Mouse (Mus musculus): ENCODE results near the gene Sec61g. TPM values are rescaled to one million over a fixed set of nuclear protein-coding genes. Genes with fewer than 3 reads are reported as not detected.

The Sec61g gene
- polyA plus RNA-seq (2014; fragmentation: Nextera tagmentation; extraction: Ambion mirVana): 43.1 and 47.3 TPM in 2 replicates

- peak within 1 kb of the TSS; percentile 76 for H3K9ac ChIP-seq (ENCODE audit: low read depth, low read length)
- no peaks in the 10 kb centered on the region for H3K9me3 ChIP-seq (ENCODE audit: control insufficient read depth, low read length)
- peaks cover 6% of the 10 kb centered on the region; the same call in 1 of the 2 replicates for H3K36me3 ChIP-seq (ENCODE audit: control insufficient read depth, insufficient read depth, low read length)
- H3K4me1 ChIP-seq (replicated peaks; ENCODE audit: control insufficient read depth, insufficient read depth, low read length): no peaks in the 10 kb centered on the region; the same call in 1 of the 2 replicates
- peak; percentile 99 for ATAC-seq (ENCODE audit: low FRiP score)
- peak within 1 kb of the TSS; percentile 82 for H3K27ac ChIP-seq (ENCODE audit: low read depth, low read length)
- peak within 1 kb of the TSS; percentile 73 for H3K4me2 ChIP-seq (replicated peaks; ENCODE audit: low read depth, low read length)
- under 1% methylated on average over 35 of the region's 35 CpGs for WGBS
- peak; percentile 94 for DNase-seq (ENCODE audit: low spot score)
- H3K27me3 ChIP-seq (ENCODE audit: control insufficient read depth, insufficient read depth, low read length): no peaks in the 10 kb centered on the region
- H3K4me3 ChIP-seq (ENCODE audit: low read depth, low read length): peak within 1 kb of the TSS; percentile 66
Observed at GRCm38 (mm10) chr11:16508052-16508654, at the start of gene Sec61g. TSS of gene Sec61g (minus strand) at chr11:16508484.

DNA sequence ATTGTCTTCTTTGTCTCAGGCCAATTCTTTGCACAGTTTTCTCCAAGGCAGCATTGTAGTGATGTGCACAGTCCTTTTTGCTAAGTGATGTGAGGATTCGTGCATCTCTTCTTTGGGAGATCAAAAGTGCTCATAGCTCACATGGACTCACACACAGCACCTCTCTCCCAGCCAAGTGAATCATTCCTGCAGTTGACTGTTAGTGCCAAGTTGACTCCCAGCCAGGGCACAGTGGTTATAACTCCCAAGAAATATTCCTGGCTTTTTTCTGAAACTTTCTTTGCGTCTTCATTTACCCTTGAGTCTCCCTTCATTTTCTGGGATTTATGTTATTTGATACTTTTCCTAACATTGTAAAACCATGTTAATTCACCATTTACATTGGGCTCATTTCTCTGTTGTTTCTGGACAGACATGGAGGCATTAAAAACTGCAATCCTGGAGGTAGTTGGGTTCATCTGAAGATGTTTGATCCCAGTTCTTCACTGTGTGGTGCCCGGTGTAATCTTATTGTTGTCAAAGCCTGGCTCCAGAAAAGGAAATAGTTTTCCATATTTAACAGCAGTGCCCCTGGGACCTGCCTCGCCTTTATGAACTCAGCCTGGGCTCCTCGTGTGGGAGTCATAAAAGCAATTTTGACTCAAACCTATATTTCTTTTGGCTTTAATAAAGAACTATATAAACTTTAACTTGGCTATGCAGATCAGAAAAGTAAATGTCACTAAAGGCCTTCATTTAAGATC, 38.3 kb upstream of the Sec61g start:
- no peaks in the 10 kb centered on the region for H3K4me1 ChIP-seq (replicated peaks; ENCODE audit: control insufficient read depth, insufficient read depth, low read length)
- no peak overlapping the region for H3K27ac ChIP-seq (ENCODE audit: low read depth, low read length)
- H3K36me3 ChIP-seq (ENCODE audit: control insufficient read depth, insufficient read depth, low read length): no peaks in the 10 kb centered on the region
- DNase-seq (ENCODE audit: low spot score) (no peak), ATAC-seq (ENCODE audit: low FRiP score) (no peak)
- WGBS: 78% methylated on average over 5 of the region's 5 CpGs
- no peak overlapping the region for H3K9ac ChIP-seq (ENCODE audit: low read depth, low read length)
- no peak overlapping the region for H3K4me3 ChIP-seq (ENCODE audit: low read depth, low read length)
- H3K9me3 ChIP-seq (ENCODE audit: control insufficient read depth, low read length): no peaks in the 10 kb centered on the region
- no peaks in the 10 kb centered on the region for H3K27me3 ChIP-seq (ENCODE audit: control insufficient read depth, insufficient read depth, low read length)
- no peak overlapping the region for H3K4me2 ChIP-seq (replicated peaks; ENCODE audit: low read depth, low read length)

GRCm38 (mm10) chr11:16537379-16537778, 29.1 kb upstream of the Sec61g start:
- 63% methylated on average over 1 of the region's 1 CpGs for WGBS
- Histone ChIP-seq H3K4me1 (replicated peaks; ENCODE audit: control insufficient read depth, insufficient read depth, low read length) (no peaks in the 10 kb centered on the region), H3K27ac (ENCODE audit: low read depth, low read length) (no peak overlapping the region), H3K4me3 (ENCODE audit: low read depth, low read length) (no peak overlapping the region), H3K36me3 (ENCODE audit: control insufficient read depth, insufficient read depth, low read length) (no peaks in the 10 kb centered on the region), H3K4me2 (replicated peaks; ENCODE audit: low read depth, low read length) (no peak overlapping the region), H3K9me3 (ENCODE audit: control insufficient read depth, low read length) (no peaks in the 10 kb centered on the region), H3K27me3 (ENCODE audit: control insufficient read depth, insufficient read depth, low read length) (no peaks in the 10 kb centered on the region), H3K9ac (ENCODE audit: low read depth, low read length) (no peak overlapping the region)
- DNase-seq (ENCODE audit: low spot score) (no peak), ATAC-seq (ENCODE audit: low FRiP score) (no peak)

- H3K9ac ChIP-seq (ENCODE audit: low read depth, low read length): no peak overlapping the region
- no peaks in the 10 kb centered on the region for H3K4me1 ChIP-seq (replicated peaks; ENCODE audit: control insufficient read depth, insufficient read depth, low read length)
- H3K27me3 ChIP-seq (ENCODE audit: control insufficient read depth, insufficient read depth, low read length): no peaks in the 10 kb centered on the region
- H3K4me2 ChIP-seq (replicated peaks; ENCODE audit: low read depth, low read length): no peak overlapping the region
- H3K27ac ChIP-seq (ENCODE audit: low read depth, low read length): no peak overlapping the region
- no peak overlapping the region for H3K4me3 ChIP-seq (ENCODE audit: low read depth, low read length)
- 76% methylated on average over 5 of the region's 5 CpGs for WGBS
- no peaks in the 10 kb centered on the region for H3K9me3 ChIP-seq (ENCODE audit: control insufficient read depth, low read length)
- ATAC-seq (ENCODE audit: low FRiP score) (no peak), DNase-seq (ENCODE audit: low spot score) (no peak)
- H3K36me3 ChIP-seq (ENCODE audit: control insufficient read depth, insufficient read depth, low read length): no peaks in the 10 kb centered on the region
Observed at GRCm38 (mm10) chr11:16534582-16535553, 26.6 kb upstream of the Sec61g start.

DNA sequence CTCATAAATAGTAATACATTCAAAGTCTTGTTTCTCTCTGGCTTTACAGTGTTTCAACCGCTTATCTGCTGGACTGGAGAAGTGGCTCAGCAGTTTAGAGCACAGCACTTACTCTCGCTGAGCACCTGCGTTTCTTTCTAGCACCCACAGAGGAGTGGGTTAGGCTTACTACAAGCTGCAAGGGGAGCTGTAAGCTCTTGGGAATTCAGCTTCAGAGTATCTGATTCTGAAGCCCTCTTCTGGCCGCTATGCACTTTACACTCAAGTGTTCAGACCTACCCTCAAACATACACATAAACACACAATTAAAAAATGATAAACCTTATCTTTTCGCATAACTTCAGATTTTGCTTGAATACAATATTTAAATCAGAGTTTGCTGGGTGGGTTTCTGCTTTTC, 24.6 kb upstream of the Sec61g start:
- H3K36me3 ChIP-seq (ENCODE audit: control insufficient read depth, insufficient read depth, low read length): no peaks in the 10 kb centered on the region
- 28% methylated on average over 5 of the region's 5 CpGs for WGBS
- no peaks in the 10 kb centered on the region for H3K27me3 ChIP-seq (ENCODE audit: control insufficient read depth, insufficient read depth, low read length)
- H3K4me1 ChIP-seq (replicated peaks; ENCODE audit: control insufficient read depth, insufficient read depth, low read length): no peaks in the 10 kb centered on the region
- H3K9me3 ChIP-seq (ENCODE audit: control insufficient read depth, low read length): no peaks in the 10 kb centered on the region
- peak; percentile 23 for DNase-seq (ENCODE audit: low spot score)
- H3K4me3 ChIP-seq (ENCODE audit: low read depth, low read length): no peak overlapping the region
- H3K4me2 ChIP-seq (replicated peaks; ENCODE audit: low read depth, low read length): no peak overlapping the region
- no peak; the same call in 1 of the 2 replicates for ATAC-seq (ENCODE audit: low FRiP score)
- H3K9ac ChIP-seq (ENCODE audit: low read depth, low read length): no peak overlapping the region
- H3K27ac ChIP-seq (ENCODE audit: low read depth, low read length): no peak overlapping the region

- no peak for ATAC-seq (ENCODE audit: low FRiP score)
Observed at GRCm38 (mm10) chr11:16528909-16529308, 20.6 kb upstream of the Sec61g start.

GRCm38 (mm10) chr11:16528391-16528790, 20.1 kb upstream of the Sec61g start:
- Histone ChIP-seq H3K27ac (ENCODE audit: low read depth, low read length) (no peak overlapping the region), H3K4me3 (ENCODE audit: low read depth, low read length) (no peak overlapping the region), H3K9ac (ENCODE audit: low read depth, low read length) (no peak overlapping the region), H3K4me1 (replicated peaks; ENCODE audit: control insufficient read depth, insufficient read depth, low read length) (no peaks in the 10 kb centered on the region), H3K9me3 (ENCODE audit: control insufficient read depth, low read length) (no peaks in the 10 kb centered on the region), H3K36me3 (ENCODE audit: control insufficient read depth, insufficient read depth, low read length) (no peaks in the 10 kb centered on the region), H3K27me3 (ENCODE audit: control insufficient read depth, insufficient read depth, low read length) (no peaks in the 10 kb centered on the region), H3K4me2 (replicated peaks; ENCODE audit: low read depth, low read length) (no peak overlapping the region)
- ATAC-seq (ENCODE audit: low FRiP score): no peak
- DNase-seq (ENCODE audit: low spot score): no peak
- WGBS: 89% methylated on average over 5 of the region's 5 CpGs

More at GRCm38 (mm10) chr11:16528909-16529308, 20.6 kb upstream of the Sec61g start:
- Histone ChIP-seq H3K9me3 (ENCODE audit: control insufficient read depth, low read length) (no peaks in the 10 kb centered on the region), H3K4me1 (replicated peaks; ENCODE audit: control insufficient read depth, insufficient read depth, low read length) (no peaks in the 10 kb centered on the region), H3K27ac (ENCODE audit: low read depth, low read length) (no peak overlapping the region), H3K9ac (ENCODE audit: low read depth, low read length) (no peak overlapping the region), H3K27me3 (ENCODE audit: control insufficient read depth, insufficient read depth, low read length) (no peaks in the 10 kb centered on the region), H3K4me3 (ENCODE audit: low read depth, low read length) (no peak overlapping the region), H3K36me3 (ENCODE audit: control insufficient read depth, insufficient read depth, low read length) (no peaks in the 10 kb centered on the region), H3K4me2 (replicated peaks; ENCODE audit: low read depth, low read length) (no peak overlapping the region)
- no peak for DNase-seq (ENCODE audit: low spot score)

- DNase-seq (ENCODE audit: low spot score) (no peak), ATAC-seq (ENCODE audit: low FRiP score) (no peak)
- no peaks in the 10 kb centered on the region for H3K27me3 ChIP-seq (ENCODE audit: control insufficient read depth, insufficient read depth, low read length)
Observed at GRCm38 (mm10) chr11:16527743-16528142, 19.5 kb upstream of the Sec61g start.

More at GRCm38 (mm10) chr11:16527743-16528142, 19.5 kb upstream of the Sec61g start:
- Histone ChIP-seq H3K9me3 (ENCODE audit: control insufficient read depth, low read length) (no peaks in the 10 kb centered on the region), H3K4me3 (ENCODE audit: low read depth, low read length) (no peak overlapping the region), H3K4me2 (replicated peaks; ENCODE audit: low read depth, low read length) (no peak overlapping the region), H3K9ac (ENCODE audit: low read depth, low read length) (no peak overlapping the region), H3K27ac (ENCODE audit: low read depth, low read length) (no peak overlapping the region), H3K4me1 (replicated peaks; ENCODE audit: control insufficient read depth, insufficient read depth, low read length) (no peaks in the 10 kb centered on the region), H3K36me3 (ENCODE audit: control insufficient read depth, insufficient read depth, low read length) (no peaks in the 10 kb centered on the region)
- WGBS: 89% methylated on average over 5 of the region's 5 CpGs

All from hindbrain, embryonic 11.5 days (tissue).